Mouse (Mus musculus) mesoderm, embryonic 11.5 days (tissue): ENCODE data around the gene Dcdc2c.

ENCODE experiments used
- DNase-seq: peaks from one replicate; pipeline ENCODE4 v3.0.0-alpha.2; 2012; ENCODE audit warnings: low read depth, low spot score

Dcdc2c gene

GRCm38 (mm10) chr12:28552299-28552698 is at the start of gene Dcdc2c:
Gene Dcdc2c (minus strand): TSS chr12:28552399.
- DNase-seq = no peak

GRCm38 (mm10) chr12:28598526-28598991 is 46.4 kb upstream of the Dcdc2c start:
- no peak for DNase-seq

DNA sequence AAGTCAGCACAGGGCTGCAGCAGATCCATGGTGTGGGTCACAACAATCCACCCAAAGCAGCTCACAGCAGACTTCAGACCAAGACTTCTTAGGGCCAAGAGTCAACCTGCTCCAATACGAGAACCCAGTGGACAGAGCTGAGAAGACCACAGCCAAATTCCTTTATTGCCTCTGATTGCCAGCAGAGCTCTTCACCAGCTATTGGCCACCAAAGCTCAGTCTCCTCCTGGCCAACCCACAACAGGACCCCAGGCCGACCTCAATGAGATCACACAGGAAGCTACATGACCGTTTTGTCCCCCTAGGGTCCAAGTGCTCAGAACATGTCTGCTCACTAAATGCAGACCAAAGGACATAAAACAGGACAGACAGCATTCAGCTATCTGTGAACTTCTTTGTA is 45.9 kb upstream of the Dcdc2c start:
- DNase-seq = no peak

GRCm38 (mm10) chr12:28597699-28598098 is 45.5 kb upstream of the Dcdc2c start:
- DNase-seq = no peak

DNA sequence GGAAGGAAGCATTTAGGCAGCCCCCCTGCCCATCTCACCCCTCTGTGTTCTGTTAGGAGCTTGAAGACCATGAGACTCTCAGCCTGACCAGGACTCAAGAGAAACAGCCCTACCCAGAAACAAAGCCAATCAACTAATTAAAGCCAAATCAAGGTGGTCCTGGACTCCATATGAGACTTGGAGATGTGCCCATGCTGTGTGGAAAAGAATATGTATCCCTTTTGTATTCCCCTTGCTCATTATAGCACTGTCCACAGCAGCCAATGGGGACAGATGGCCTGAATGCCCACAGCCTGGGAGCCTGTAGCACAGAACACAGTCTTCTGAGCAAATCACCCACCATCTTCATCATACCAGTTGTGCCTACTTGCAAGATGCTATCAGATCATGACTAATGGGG is 44.7 kb upstream of the Dcdc2c start:
- DNase-seq = no peak

DNA sequence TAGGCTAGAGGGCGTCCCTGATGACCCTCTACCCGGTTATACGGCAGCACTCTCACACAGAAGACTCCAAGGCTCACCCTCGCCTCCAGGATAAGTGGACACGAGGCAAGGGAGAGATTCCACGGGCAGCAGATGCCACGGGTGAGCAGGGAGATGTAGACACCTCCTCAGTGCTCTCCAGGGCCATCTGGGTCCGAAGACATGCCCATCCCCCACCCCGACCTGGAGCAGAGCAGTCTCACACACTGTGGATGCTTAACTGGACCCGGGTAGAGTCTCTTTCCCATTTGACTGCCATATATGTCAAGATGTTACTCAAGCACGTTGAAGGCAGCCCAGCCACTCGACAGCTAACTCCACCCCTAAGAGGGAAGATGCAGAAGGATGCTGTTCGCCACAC is 38.2 kb upstream of the Dcdc2c start:
- DNase-seq = no peak

GRCm38 (mm10) chr12:28589090-28589868 is 37.1 kb upstream of the Dcdc2c start:
- peak; percentile 86 for DNase-seq

- DNase-seq = no peak
These were observed 35.8 kb upstream of the Dcdc2c start for GRCm38 (mm10) chr12:28587949-28588348.

GRCm38 (mm10) chr12:28584036-28584435 is 31.8 kb upstream of the Dcdc2c start:
- DNase-seq = no peak

DNA sequence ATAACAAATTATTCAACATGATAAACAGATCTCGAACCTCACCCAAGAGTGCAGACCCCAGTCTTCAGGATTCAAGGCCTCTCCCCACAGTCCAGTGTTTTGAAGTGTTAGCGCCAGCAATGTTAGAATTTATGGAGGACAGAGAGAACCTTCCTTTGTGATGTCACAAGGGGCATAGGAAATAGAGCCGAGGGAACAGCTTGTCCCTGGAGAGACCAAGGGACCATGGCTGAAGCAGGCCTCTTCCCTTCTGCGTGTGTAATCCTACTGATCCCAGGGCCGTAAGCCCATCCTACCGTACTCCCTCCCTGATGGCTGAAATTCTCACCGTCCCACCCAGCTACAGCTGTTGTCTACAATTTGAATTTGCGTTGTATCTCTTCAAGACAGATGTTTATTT is 30.2 kb upstream of the Dcdc2c start, which contains the start of gene Allc:
Gene Allc, minus strand, starts transcription at position 101 of the 400 bp plus-strand sequence.
- DNase-seq = no peak

GRCm38 (mm10) chr12:28579132-28579531 is 26.9 kb upstream of the Dcdc2c start:
- peak; percentile 39 for DNase-seq

DNA sequence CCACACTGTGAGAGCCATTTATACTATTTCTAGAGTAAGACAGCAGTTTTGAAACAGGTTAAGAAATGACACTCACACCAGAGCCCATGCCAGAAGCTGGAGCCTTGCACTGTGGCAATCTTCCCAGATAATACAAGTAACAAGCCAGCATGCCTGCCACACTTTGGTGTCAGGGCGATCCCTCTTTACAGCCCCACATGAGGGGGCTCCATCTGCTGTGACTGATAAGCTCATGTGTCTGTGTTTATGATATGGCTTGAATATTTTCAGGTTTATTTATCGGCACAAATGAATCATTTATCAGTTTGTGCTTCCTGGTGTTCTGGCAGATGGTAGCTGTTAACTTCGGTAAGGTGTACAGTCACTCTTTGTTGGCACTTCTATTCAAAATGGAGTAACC is 25.9 kb upstream of the Dcdc2c start:
- no peak for DNase-seq

DNA sequence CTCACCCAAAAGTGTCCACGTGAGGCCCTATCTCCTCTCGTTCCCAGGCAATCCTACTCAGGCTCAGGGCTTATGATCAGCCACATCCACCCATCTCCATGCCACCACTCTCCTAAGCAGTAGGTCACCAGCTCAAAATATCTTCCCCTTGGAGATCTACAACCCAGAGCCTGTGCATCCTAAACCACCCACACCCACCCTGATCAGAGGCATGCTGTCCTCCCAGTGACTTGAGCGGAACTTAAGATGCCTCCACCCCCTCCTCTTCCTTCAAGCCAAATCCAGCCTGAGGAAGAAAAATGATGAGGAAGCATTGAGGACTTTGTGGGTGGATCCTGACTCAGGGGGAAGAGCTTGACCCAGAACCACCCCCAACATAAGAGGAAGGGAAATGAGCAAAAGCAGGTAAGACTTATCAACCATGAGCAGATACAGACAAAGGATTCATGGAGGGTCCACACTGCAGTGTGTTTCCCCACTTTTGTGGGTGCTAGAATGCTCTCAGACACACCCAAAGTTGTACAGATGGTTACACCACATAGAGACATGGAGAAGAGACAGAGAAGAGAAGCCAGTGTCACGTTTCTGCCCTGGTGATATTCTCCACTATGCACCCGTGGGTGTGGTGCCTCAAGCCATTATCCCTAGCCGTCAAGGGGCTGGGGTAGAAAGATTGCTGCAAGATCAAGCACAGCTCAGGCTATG is 23.3 kb upstream of the Dcdc2c start:
- no peak for DNase-seq

- DNase-seq = no peak
These were observed 20.0 kb upstream of the Dcdc2c start for GRCm38 (mm10) chr12:28572241-28572640.

GRCm38 (mm10) chr12:28551775-28552174 is 424 bp downstream of the Dcdc2c start:
- no peak for DNase-seq

- DNase-seq = no peak
These were observed 3.3 kb downstream of the Dcdc2c start for GRCm38 (mm10) chr12:28548887-28549286.

GRCm38 (mm10) chr12:28514264-28514775 is 37.9 kb downstream of the Dcdc2c start:
- DNase-seq = no peak

- DNase-seq = peak; percentile 51
These were observed 42.4 kb downstream of the Dcdc2c start for GRCm38 (mm10) chr12:28509699-28510280.

- DNase-seq = no peak
These were observed 57.9 kb downstream of the Dcdc2c start for GRCm38 (mm10) chr12:28494289-28494688.

GRCm38 (mm10) chr12:28482483-28483160 is 69.6 kb downstream of the Dcdc2c start:
- peak; percentile 9 for DNase-seq

- DNase-seq = no peak
These were observed 91.2 kb downstream of the Dcdc2c start for GRCm38 (mm10) chr12:28460951-28461431.
